Mouse (Mus musculus) lung, embryonic 14.5 days (tissue): ENCODE measurements around the gene Epn3. TPM values are rescaled to one million over a fixed set of nuclear protein-coding genes. Genes with fewer than 3 reads are reported as not detected.

Source experiments
- ATAC-seq: fragments of 200-750 bp; cut with Nextera tagmentation; 2 replicates; pipeline ENCODE4 v1.8.0; 2017; ENCODE audit warnings: mild to moderate bottlenecking, moderate TSS enrichment, moderate library complexity; ENCODE audit not compliant: insufficient read depth
- DNase-seq: peaks from one replicate; pipeline ENCODE4 v3.0.0-alpha.2; 2015
- H3K27ac ChIP-seq: fragments of 300-500 bp; sonication (generic); 2 replicates; pipeline ENCODE4 v1.5.1; 2014; ENCODE audit warnings: low read depth, mild to moderate bottlenecking, moderate library complexity
- H3K27me3 ChIP-seq: fragments of 300-500 bp; sonication (generic); 2 replicates; pipeline ENCODE4 v1.6.1; 2014; ENCODE audit warnings: low read length, control low read depth; ENCODE audit not compliant: insufficient read depth
- H3K36me3 ChIP-seq: fragments of 300-500 bp; sonication (generic); 2 replicates; pipeline ENCODE4 v1.6.1; 2014; ENCODE audit warnings: control low read depth; ENCODE audit not compliant: insufficient read depth
- H3K4me1 ChIP-seq: fragments of 300-500 bp; sonication (generic); 2 replicates; pipeline ENCODE4 v1.6.1; 2014; ENCODE audit warnings: antibody characterized with exemption, control low read depth; ENCODE audit not compliant: insufficient read depth
- H3K4me2 ChIP-seq: fragments of 300-500 bp; sonication (generic); 2 replicates; pipeline ENCODE4 v1.6.1; 2014; ENCODE audit warnings: mild to moderate bottlenecking
- H3K4me3 ChIP-seq: fragments of 300-500 bp; sonication (generic); 2 replicates; pipeline ENCODE4 v1.5.1; 2014; ENCODE audit warnings: low read depth, low read length
- H3K9ac ChIP-seq: fragments of 300-500 bp; sonication (generic); 2 replicates; pipeline ENCODE4 v1.6.1; 2014
- H3K9me3 ChIP-seq: fragments of 300-500 bp; sonication (generic); 2 replicates; pipeline ENCODE4 v1.6.1; 2016; ENCODE audit warnings: low read depth, low read length, control low read depth
- CTCF ChIP-seq: IDR thresholded peaks from 2 replicates; pipeline ENCODE4 v1.5.1; 2016; ENCODE audit warnings: antibody characterized with exemption, low read depth
- WGBS: fragments of 180-500 bp; shearing (Covaris S2); extraction: QIAGEN DNeasy Blood & Tissue Kit; methylation state at CpG from one replicate; pipeline ENCODE4 v1.1.7; 2014; 5-methylcytosine and 5-hydroxymethylcytosine counted together
- polyA plus RNA-seq: library from polyadenylated mRNA; unstranded; fragments of >200 nt; fragmentation: Nextera tagmentation; extraction: Ambion mirVana; gene quantifications from 2 replicates; pipeline ENCODE4 v1.2.1, GENCODE M21; 2014

Epn3 gene
- polyA plus RNA-seq, 1 experiment from 2014 or later, result 15.9 TPM

DNA sequence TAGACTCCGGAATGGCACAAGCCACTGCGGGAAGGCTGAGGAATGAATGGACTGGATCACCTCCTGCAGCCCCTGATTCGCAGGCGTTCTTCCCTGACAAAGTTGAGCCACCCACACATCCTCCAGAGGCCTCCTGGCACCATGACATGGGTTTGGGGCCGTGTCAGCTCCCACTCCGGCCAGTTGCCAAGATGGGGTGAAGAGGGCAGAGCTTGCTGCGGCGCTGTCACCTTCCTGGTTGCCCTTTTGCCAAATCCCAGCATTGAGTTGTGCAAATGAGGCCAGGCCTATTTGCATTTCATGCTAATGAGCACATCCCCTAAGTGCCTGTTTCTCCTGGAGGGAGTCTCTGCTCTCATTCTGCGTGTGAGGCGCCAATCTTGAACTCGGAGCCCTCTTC is 24.1 kb downstream of the Epn3 start:
- Histone ChIP-seq H3K4me1 (peaks cover 16% of the 10 kb centered on the region; the same call in 1 of the 2 replicates), H3K9me3 (no peaks in the 10 kb centered on the region), H3K27ac (no peak overlapping the region), H3K4me2 (no peak overlapping the region), H3K27me3 (peaks cover 36% of the 10 kb centered on the region), H3K4me3 (no peak overlapping the region), H3K36me3 (no peaks in the 10 kb centered on the region), H3K9ac (no peak overlapping the region)
- TF ChIP-seq CTCF, result no peak
- WGBS, result 18% methylated on average over 11 of the region's 11 CpGs
- ATAC-seq, result no peak
- DNase-seq, result peak; percentile 11

DNA sequence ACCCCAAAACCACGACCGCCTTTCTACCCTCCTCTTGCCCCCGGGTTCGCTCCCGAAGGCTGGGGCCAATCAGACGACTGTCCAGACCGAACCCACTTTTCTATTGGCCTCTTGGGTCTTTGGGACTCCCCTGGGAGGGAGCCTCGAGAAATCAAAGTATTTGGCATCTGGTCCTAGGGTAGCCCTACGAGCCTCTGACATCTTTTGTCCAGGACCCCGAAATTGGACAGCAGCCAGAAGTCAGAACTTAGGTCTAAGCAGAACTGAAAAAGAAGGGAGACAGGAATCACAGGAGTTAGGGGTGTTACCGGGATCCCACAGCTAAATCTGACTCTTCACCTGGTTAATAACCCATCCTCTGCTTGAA is 25.2 kb downstream of the Epn3 start:
- peaks cover 19% of the 10 kb centered on the region for H3K4me1 ChIP-seq
- peaks cover 36% of the 10 kb centered on the region for H3K27me3 ChIP-seq
- no peak for TF ChIP-seq CTCF
- DNase-seq (peak; percentile 83), ATAC-seq (no peak)
- peak overlapping the region; percentile 72 for H3K4me3 ChIP-seq
- 3% methylated on average over 11 of the region's 11 CpGs for WGBS
- H3K27ac ChIP-seq, result peak overlapping the region; percentile 91
- H3K9me3 ChIP-seq, result no peaks in the 10 kb centered on the region
- peak overlapping the region; percentile 77; the same call in 1 of the 2 replicates for H3K9ac ChIP-seq
- no peaks in the 10 kb centered on the region for H3K36me3 ChIP-seq
- H3K4me2 ChIP-seq, result peak overlapping the region; percentile 92

DNA sequence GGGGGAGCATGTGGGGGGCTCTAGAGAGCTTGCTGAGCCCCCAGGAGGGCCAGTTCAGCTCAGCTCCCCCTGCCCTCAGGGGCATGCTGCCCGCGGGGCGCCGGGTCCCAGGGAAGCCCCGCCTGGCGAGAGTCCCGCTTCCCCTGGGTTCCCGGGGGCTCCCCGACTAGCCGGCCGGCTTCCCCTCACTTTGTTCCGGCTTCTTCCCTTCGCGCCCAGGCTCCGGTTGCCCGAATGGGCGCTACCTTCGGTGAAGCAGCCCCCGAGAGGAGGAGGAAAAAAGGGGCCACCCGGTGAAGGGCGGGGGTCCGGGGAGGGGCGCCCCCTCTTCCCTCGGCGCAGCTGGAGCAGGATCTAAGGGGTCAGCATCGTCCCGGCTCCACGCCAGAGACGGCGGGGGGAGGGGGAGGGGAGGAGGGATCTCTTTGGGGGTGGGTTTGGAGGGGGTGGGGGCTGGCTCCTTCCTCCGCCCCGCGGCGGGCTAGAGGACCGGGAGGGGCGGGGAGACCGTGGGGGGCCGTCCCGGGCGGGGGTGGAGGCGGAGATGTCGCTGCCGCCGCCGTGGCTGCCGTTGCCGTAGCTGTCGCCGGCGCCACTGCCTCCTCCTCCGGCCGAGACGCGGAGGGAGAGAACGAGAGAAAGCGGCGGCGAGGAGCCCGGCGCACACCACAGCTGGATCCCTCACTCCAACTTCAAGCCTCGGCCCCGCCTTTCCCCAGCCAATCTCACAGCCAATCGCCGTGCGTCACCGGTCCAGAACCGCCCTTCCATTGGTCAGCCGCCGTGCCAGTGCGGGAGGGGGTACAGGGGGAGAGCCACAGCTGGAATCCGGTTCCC is 25.8 kb downstream of the Epn3 start, which contains the start of gene Cacna1g:
TSS of gene Cacna1g (minus strand) at position 492 of the 837 bp plus-strand sequence.
- Histone ChIP-seq H3K9ac (peak within 1 kb of the TSS; percentile 77), H3K4me3 (peak within 1 kb of the TSS; percentile 72), H3K4me1 (peaks cover 25% of the 10 kb centered on the region), H3K27ac (peak within 1 kb of the TSS; percentile 91), H3K36me3 (no peaks in the 10 kb centered on the region), H3K4me2 (peak within 1 kb of the TSS; percentile 92), H3K27me3 (peaks cover 36% of the 10 kb centered on the region), H3K9me3 (no peaks in the 10 kb centered on the region)
- TF ChIP-seq CTCF, result no peak
- DNase-seq, result peak; percentile 94
- peak; percentile 89 for ATAC-seq
- WGBS, result 1% methylated on average over 56 of the region's 71 CpGs

DNA sequence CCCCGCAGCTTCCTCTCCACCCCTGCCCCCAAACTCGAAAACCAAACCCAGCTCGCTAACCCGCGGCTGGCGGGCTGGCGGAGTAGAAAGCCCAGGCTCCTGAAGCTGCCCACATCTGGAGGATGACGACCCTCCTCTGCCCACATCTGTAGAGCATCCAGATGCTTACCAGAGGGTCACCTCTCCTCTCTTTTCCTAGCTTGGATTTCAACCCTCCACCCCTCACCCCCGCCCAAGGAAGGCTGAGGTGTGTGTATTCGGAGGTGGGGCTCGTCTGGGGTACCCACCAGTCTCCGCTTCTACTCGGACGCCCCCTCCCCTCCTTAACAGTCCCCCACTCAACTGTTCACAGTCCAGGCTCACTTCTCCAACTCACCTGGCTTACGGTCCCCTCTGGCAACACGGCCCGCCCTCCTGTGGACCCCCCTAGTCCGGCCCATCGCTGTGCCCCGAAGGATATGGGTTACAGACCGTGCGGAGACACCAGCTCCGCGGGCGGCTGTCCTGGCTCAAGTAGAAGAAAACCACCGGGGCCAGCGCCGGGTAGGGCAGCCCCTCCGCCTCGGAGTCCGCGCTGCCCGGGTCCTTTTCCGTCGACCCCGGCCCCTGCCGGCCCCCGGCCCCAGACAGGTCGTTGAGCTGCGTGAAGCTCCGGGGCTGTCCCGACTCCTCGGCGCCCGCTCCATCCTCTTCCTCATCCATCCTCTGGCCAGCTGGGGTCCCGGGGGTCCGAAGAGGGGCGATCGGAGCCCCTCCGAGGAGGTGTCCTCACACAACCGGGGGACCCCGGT is 26.7 kb downstream of the Epn3 start:
- peak overlapping the region; percentile 72 for H3K4me3 ChIP-seq
- peak overlapping the region; percentile 77 for H3K9ac ChIP-seq
- H3K4me1 ChIP-seq, result peaks cover 32% of the 10 kb centered on the region
- H3K27me3 ChIP-seq, result peaks cover 36% of the 10 kb centered on the region
- H3K27ac ChIP-seq, result peak overlapping the region; percentile 91
- H3K36me3 ChIP-seq, result no peaks in the 10 kb centered on the region
- DNase-seq (peak; percentile 43), ATAC-seq (0 out of 2 replicates have a peak, but pooled peaks have one; percentile 1)
- no peak for TF ChIP-seq CTCF
- H3K9me3 ChIP-seq, result no peaks in the 10 kb centered on the region
- peak overlapping the region; percentile 92 for H3K4me2 ChIP-seq
- 1% methylated on average over 52 of the region's 52 CpGs for WGBS

DNA sequence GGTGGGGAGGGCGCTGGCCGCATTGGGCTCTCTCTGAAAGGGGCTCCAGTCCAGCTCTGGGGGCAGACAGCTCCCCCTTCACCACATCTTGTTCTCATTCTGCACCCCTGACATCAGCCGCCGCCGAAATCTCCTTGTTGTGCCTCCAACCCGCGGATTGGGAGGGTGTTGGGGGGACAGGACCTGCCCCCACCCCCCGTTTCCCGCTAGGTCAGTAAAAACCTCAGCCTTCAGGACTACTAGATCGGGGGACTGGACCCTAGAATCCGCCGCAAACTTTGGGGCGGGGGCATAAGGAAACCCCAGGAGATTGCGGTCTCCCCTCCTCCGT is 27.2 kb downstream of the Epn3 start:
- peak overlapping the region; percentile 72 for H3K4me3 ChIP-seq

DNA sequence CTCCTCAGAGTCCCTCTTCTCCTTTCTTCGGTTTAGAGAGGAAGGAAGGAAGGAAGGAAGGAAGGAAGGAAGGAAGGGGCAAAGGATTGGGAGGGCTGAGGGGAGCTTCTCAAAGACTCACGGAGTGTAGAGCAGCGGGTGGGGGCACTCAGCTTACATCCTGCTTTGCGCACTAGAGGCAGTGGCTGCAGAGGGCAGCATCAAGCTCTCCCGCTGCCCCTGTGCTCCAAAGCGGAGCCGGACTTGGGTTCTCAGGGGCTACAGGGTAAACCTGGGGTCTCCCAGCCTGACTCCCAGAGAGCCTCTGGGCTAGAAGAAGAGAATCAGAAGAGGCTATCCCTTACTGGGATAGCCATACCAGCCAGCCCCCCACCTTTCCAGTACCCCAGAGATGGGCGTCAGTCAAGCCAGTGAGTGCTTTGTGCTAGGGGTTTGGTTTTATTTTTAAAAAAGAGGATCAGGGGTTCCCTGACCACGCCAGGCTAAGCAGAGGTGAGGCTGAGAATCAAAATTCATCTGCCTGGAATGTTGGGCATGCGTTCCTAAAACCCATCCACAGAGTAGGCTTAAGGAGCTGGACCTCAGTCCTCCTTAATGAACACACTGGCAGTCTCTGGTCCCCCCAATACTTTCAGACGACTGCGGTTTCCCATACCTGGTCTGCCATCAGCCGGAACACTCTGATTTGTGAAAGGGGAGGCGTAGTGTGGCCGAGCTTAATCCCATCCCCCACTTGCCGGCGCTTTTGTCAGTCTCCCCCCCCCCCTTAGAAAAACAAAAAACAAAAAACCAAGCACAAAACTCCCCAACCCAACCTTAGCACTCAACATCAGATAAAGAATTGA is 27.8 kb downstream of the Epn3 start:
- Histone ChIP-seq H3K9me3 (no peaks in the 10 kb centered on the region), H3K27ac (no peak overlapping the region), H3K4me3 (peak overlapping the region; percentile 72), H3K27me3 (peaks cover 36% of the 10 kb centered on the region), H3K4me2 (peak overlapping the region; percentile 92), H3K36me3 (no peaks in the 10 kb centered on the region), H3K4me1 (peaks cover 42% of the 10 kb centered on the region), H3K9ac (peak overlapping the region; percentile 77)
- peak; percentile 16; the same call in 1 of the 2 replicates for TF ChIP-seq CTCF
- DNase-seq, result peak; percentile 59
- 7% methylated on average over 17 of the region's 17 CpGs for WGBS
- no peak for ATAC-seq

More for the DNA sequence above, 27.2 kb downstream of the Epn3 start:
- H3K4me1 ChIP-seq, result peaks cover 38% of the 10 kb centered on the region
- peak; percentile 43 for DNase-seq
- H3K9ac ChIP-seq, result peak overlapping the region; percentile 77
- no peak for ATAC-seq
- peak overlapping the region; percentile 92 for H3K4me2 ChIP-seq
- H3K27ac ChIP-seq, result no peak overlapping the region; the same call in 1 of the 2 replicates
- under 1% methylated on average over 15 of the region's 15 CpGs for WGBS
- H3K9me3 ChIP-seq, result no peaks in the 10 kb centered on the region
- TF ChIP-seq CTCF, result no peak
- peaks cover 36% of the 10 kb centered on the region for H3K27me3 ChIP-seq
- H3K36me3 ChIP-seq, result no peaks in the 10 kb centered on the region
